Mouse (Mus musculus) heart, embryonic 14.5 days (tissue): ENCODE measurements around the gene Atp5g1. TPM values are rescaled to one million over a fixed set of nuclear protein-coding genes. Genes with fewer than 3 reads are reported as not detected.
"Not testable (repeated sequence)": the region's sequence is repeated elsewhere in the genome, so short reads cannot be mapped to it uniquely, and the experiment has no call there.

ENCODE experiments used
- ATAC-seq: fragments of 200-750 bp; cut with Nextera tagmentation; 2 replicates; pipeline ENCODE4 v1.8.0; 2017; ENCODE audit warnings: low read depth, moderate TSS enrichment; ENCODE audit not compliant: insufficient number of reproducible peaks, insufficient read depth, low FRiP score
- H3K27ac ChIP-seq, 2 experiments: fragments of 200-500 bp in 1 of 2; fragments of 300-500 bp in 1 of 2; sonication (generic) in 1 of 2; replicated peaks in 1 of 2; 2 replicates each; pipeline ENCODE4 v1.5.1; 2012 to 2014; ENCODE audit warnings: low read depth in 2 of 2, low read length in 2 of 2, control low read depth in 1 of 2, mild to moderate bottlenecking in 1 of 2, mixed read lengths in 1 of 2; ENCODE audit not compliant: control insufficient read depth in 1 of 2, insufficient read depth in 1 of 2
- H3K27me3 ChIP-seq: fragments of 300-500 bp; sonication (generic); 2 replicates; pipeline ENCODE4 v1.6.1; 2014; ENCODE audit warnings: mild to moderate bottlenecking, low read length, control low read depth; ENCODE audit not compliant: control insufficient read depth, insufficient read depth
- H3K36me3 ChIP-seq: fragments of 300-500 bp; sonication (generic); 2 replicates; pipeline ENCODE4 v1.6.1; 2014; ENCODE audit warnings: mild to moderate bottlenecking, control low read depth, low read length, mixed read lengths; ENCODE audit not compliant: control insufficient read depth, insufficient read depth
- H3K4me1 ChIP-seq, 2 experiments: fragments of 200-500 bp in 1 of 2; fragments of 300-500 bp in 1 of 2; sonication (generic) in 1 of 2; 2 replicates each; pipeline ENCODE4 v1.6.1; 2012 to 2014; ENCODE audit warnings: low read length in 2 of 2, control low read depth in 1 of 2, mixed read lengths in 1 of 2; ENCODE audit not compliant: control insufficient read depth in 2 of 2, insufficient read depth in 2 of 2
- H3K4me2 ChIP-seq: fragments of 300-500 bp; sonication (generic); 2 replicates; pipeline ENCODE4 v1.6.1; 2014; ENCODE audit warnings: mild to moderate bottlenecking, low read length
- H3K4me3 ChIP-seq, 2 experiments: fragments of 200-500 bp in 1 of 2; fragments of 300-500 bp in 1 of 2; sonication (generic) in 1 of 2; 2 replicates each; pipeline ENCODE4 v1.5.1; 2012 to 2014; ENCODE audit warnings: low read length in 2 of 2, mild to moderate bottlenecking in 2 of 2, control low read depth in 1 of 2, low read depth in 1 of 2, moderate library complexity in 1 of 2; ENCODE audit not compliant: control insufficient read depth in 1 of 2, insufficient read depth in 1 of 2
- H3K9ac ChIP-seq: fragments of 300-500 bp; sonication (generic); 2 replicates; pipeline ENCODE4 v1.6.1; 2014; ENCODE audit warnings: mild to moderate bottlenecking, low read length
- H3K9me3 ChIP-seq: fragments of 300-500 bp; sonication (generic); 2 replicates; pipeline ENCODE4 v1.6.1; 2016; ENCODE audit warnings: low read length, control low read depth; ENCODE audit not compliant: control insufficient read depth
- WGBS: fragments of 180-500 bp; shearing (Covaris S2); extraction: QIAGEN DNeasy Blood & Tissue Kit; methylation state at CpG from one replicate; pipeline ENCODE4 v1.1.7; 2014; 5-methylcytosine and 5-hydroxymethylcytosine counted together
- polyA plus RNA-seq: library from polyadenylated mRNA; unstranded; fragments of >200 nt; fragmentation: Nextera tagmentation; extraction: Ambion mirVana; gene quantifications from 2 replicates; pipeline ENCODE4 v1.2.1, GENCODE M21; 2014

Gene Atp5g1
- 2,464 and 2,507 TPM in 2 replicates for polyA plus RNA-seq

DNA sequence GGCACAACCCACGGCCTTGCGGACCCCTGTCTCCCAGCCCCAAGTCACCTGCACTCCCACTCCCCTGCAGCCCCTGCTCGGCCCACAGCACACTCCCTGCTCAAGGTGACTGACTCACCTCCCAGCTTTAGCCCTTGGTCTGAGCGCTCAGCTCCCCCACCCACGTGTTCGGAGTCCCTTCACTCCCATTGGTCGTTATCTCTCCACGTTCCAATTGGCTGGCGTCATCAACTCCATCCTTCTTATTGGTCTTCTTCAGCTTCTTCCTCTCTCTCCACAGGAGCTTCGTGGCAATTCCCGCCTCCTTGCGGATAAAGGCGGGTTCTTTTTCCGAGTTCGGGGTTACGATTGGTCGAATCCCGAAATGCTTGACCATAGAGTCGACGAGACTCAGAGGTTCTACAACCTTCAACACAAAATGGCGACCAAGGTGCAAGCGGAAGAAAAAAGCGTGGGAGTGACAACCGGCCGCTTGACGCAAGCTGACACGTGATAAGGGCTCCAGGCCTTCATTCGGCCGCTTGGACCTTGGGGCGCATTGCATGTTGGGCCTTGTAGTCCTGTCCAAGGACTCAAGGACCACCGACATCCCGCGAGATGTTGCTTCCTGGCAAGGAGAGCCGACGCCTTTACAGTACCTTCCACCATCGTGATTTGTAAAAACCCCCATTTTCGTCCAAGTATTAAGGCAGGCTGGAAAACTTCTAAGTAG lies at the start of gene Atp5g1:
Gene Atp5g1 (minus strand): TSS at position 162 of the 712 bp plus-strand sequence.
- Histone ChIP-seq H3K9me3 (no peaks in the 10 kb centered on the region), H3K4me2 (peak within 1 kb of the TSS; percentile 82), H3K27me3 (no peaks in the 10 kb centered on the region), H3K4me3 (peak within 1 kb of the TSS; percentile 59 to 73), H3K9ac (peak within 1 kb of the TSS; percentile 90), H3K36me3 (peaks cover 28% of the 10 kb centered on the region), H3K4me1 (peaks cover 0 to 12% of the 10 kb centered on the region in 2 experiments; a peak in 2 of 4 replicates), H3K27ac (peak within 1 kb of the TSS; percentile 82 to 83)
- ATAC-seq, result peak; percentile 96
- WGBS, result under 1% methylated on average over 37 of the region's 37 CpGs

DNA sequence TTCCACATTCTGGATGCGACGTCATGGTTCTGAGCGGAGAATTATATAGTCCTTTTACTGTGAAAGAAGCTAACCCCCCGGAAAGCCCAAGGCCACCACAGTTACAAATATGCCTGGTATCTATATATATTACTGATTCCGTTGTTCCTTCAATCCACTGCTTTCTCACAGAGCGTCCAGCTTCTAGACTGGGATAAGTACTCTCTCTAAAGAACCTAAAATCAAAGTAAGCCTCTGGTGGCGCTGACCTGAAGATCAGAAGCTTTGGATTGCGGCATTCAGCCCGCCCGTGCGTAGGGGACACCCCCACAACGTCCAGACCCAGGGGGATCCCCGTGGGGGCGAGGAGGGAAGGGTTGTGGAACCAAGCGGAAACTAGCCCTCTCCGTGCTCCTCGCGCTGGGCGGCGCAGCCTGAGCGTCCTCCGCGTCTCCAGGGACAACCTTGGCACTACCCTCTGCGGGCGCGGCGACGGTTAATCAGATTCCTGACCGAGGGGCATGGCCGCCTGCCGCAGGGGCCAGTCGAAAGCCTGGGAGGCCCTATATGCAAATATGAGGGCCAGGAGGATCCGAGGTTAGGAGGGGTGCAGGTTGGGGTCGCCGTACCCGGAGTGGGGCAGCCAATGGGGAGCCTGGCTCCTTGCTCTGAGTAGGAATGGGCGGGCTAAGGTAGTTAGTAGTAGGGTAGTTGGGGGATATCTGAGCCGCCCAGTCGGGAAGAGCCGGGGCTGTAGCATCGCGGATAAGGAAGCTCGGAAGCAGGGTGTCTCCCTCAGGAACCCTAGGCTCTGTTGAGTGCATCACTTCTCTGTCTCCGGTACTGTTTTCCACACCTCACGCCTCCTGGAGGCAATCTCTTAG lies 48.8 kb upstream of the Atp5g1 start:
- Histone ChIP-seq H3K27me3 (peaks cover 50% of the 10 kb centered on the region), H3K9ac (peak overlapping the region; percentile 47), H3K27ac (no peak overlapping the region), H3K4me3 (peak overlapping the region; percentile 45), H3K4me1 (peaks cover 4 to 6% of the 10 kb centered on the region in 2 experiments; a peak in 1 of 4 replicates), H3K4me2 (peak overlapping the region; percentile 73), H3K9me3 (no peaks in the 10 kb centered on the region), H3K36me3 (no peaks in the 10 kb centered on the region)
- peak; percentile 26; the same call in 1 of the 2 replicates for ATAC-seq
- WGBS, result 2% methylated on average over 45 of the region's 45 CpGs

DNA sequence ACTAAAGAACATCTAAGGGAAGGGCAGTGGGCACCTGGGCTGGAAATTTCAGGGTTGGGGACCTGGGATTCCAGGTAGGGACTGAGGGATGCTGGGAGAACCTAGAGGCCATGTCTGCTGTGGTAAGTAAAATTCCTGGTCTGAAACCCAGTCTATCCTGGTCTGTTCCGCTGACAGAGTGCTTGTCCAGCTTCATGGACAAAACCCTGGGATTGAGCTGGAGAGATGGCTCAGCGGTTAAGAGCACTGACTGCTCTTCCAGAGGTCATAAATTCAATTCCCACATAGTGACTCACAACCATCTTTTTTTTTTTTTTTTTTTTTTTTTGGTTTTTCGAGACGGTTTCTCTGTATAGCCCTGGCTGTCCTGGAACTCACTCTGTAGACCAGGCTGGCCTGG lies 47.3 kb upstream of the Atp5g1 start:
- peaks cover 50% of the 10 kb centered on the region for H3K27me3 ChIP-seq

DNA sequence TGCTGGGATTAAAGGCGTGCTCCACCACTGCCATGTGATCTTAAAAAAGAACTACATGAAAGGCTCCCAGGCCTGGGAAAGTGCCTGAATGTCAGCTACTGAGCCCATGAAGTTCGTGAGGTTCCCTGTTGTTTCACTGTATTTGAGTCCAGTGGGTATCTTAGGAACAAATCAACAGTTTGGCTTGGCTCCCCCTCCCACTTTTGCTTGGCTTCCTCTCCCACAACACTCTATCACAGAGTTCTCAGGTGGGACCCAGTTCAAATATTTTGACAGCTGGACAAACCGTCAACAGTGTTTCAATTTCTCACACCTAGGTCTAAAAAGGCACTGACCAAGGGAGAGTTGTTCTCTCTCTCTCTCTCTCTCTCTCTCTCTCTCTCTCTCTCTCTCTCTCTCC lies 43.9 kb upstream of the Atp5g1 start:
- no peak overlapping the region for H3K27ac ChIP-seq
- no peaks in the 10 kb centered on the region for H3K36me3 ChIP-seq
- peaks cover 28% of the 10 kb centered on the region for H3K27me3 ChIP-seq
- no peak for ATAC-seq
- no peak overlapping the region for H3K4me3 ChIP-seq
- peaks cover 2% of the 10 kb centered on the region in 2 experiments; a peak in 1 of 4 replicates for H3K4me1 ChIP-seq
- H3K9ac ChIP-seq, result no peak overlapping the region
- WGBS, result 56% methylated on average over 3 of the region's 3 CpGs
- H3K9me3 ChIP-seq, result no peaks in the 10 kb centered on the region
- H3K4me2 ChIP-seq, result no peak overlapping the region

More for the DNA sequence above, 47.3 kb upstream of the Atp5g1 start:
- not testable (repeated sequence) for H3K4me2 ChIP-seq, H3K36me3 ChIP-seq, H3K27ac ChIP-seq, H3K4me1 ChIP-seq, H3K4me3 ChIP-seq, ATAC-seq, H3K9me3 ChIP-seq, H3K9ac ChIP-seq
- 77% methylated on average over 2 of the region's 4 CpGs for WGBS

DNA sequence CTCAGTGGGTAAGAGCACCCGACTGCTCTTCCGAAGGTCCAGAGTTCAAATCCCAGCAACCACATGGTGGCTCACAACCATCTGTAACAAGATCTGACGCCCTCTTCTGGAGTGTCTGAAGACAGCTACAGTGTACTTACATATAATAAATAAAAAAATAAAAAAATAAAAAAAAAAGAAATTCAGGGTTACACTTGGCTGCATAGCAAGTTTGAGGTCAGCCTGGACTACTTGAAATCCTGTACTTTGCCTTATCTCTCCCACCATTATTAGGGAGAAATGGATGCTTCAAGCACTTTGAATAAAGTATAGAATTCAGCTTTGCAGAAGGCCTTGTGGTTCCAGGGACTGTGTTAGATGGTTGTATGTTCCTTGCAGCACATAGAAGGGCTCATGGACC lies 41.5 kb upstream of the Atp5g1 start:
- H3K9ac ChIP-seq, H3K36me3 ChIP-seq, H3K9me3 ChIP-seq, H3K4me2 ChIP-seq, ATAC-seq, H3K27ac ChIP-seq, H3K27me3 ChIP-seq, H3K4me3 ChIP-seq, H3K4me1 ChIP-seq: not testable (repeated sequence)
- 75% methylated on average over 3 of the region's 3 CpGs for WGBS

DNA sequence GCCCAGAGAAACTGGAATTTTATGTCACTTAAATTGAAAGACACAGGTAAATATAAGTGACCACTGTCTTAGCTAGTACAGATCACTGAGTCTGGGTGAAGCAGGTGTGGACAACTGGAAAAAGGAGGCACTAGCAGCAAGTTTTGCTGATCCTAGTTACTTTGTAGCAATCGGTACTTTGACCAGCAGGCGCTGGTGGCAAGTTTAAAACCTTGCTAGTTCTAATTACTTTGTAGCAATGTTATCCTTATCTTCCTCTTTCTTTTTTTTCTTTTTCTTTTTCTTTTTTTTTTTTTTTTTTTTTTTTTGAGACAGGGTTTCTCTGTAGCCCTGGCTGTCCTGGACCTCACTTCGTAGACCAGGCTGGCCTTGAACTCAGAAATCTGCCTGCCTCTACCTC lies 40.6 kb upstream of the Atp5g1 start:
- WGBS, result 84% methylated on average over 3 of the region's 3 CpGs
- no peaks in the 10 kb centered on the region for H3K9me3 ChIP-seq
- H3K9ac ChIP-seq, result no peak overlapping the region
- ATAC-seq, result no peak
- no peak overlapping the region for H3K27ac ChIP-seq
- no peaks in the 10 kb centered on the region for H3K4me1 ChIP-seq
- H3K36me3 ChIP-seq, result no peaks in the 10 kb centered on the region
- H3K4me3 ChIP-seq, result no peak overlapping the region
- no peak overlapping the region for H3K4me2 ChIP-seq
- H3K27me3 ChIP-seq, result peaks cover 3% of the 10 kb centered on the region; the same call in 1 of the 2 replicates

DNA sequence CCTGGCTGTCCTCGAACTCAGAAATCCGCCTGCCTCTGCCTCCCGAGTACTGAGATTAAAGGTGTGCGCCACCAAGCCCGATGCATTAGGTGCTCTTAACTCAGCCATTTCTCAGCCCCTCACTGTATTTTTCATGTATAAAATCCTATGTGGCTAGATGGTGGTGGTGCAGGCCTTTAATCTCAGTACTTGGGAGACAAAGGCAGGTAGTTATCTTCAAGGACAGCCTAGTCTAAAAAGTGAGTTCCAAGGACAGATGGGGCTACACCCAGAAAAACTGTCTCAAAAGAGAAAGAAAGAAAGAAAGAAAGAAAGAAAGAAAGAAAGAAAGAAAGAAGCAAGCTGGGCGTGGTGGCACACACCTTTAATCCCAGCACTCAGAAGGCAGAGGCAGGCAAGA lies 39.9 kb upstream of the Atp5g1 start:
- 85% methylated on average over 6 of the region's 6 CpGs for WGBS
- no peak overlapping the region for H3K27ac ChIP-seq
- no peaks in the 10 kb centered on the region for H3K9me3 ChIP-seq
- H3K4me2 ChIP-seq, result no peak overlapping the region
- H3K4me1 ChIP-seq, result no peaks in the 10 kb centered on the region
- no peaks in the 10 kb centered on the region for H3K36me3 ChIP-seq
- peaks cover 3% of the 10 kb centered on the region; the same call in 1 of the 2 replicates for H3K27me3 ChIP-seq
- no peak overlapping the region for H3K9ac ChIP-seq
- no peak overlapping the region for H3K4me3 ChIP-seq
- ATAC-seq, result no peak
